Mouse (Mus musculus) central nervous system, embryonic 11.5 days (tissue): ENCODE measurements around the gene Napb. TPM values are rescaled to one million over a fixed set of nuclear protein-coding genes. Genes with fewer than 3 reads are reported as not detected.

ENCODE experiments used
- polyA plus RNA-seq: library from polyadenylated mRNA; depleted of rRNA; stranded (reverse); fragments of >200 nt; gene quantifications from 2 replicates; pipeline ENCODE4 v1.2.3, GENCODE M21; 2012; rRNA removed

Gene Napb
- 8.4 and 12.1 TPM in 2 replicates for polyA plus RNA-seq

GRCm38 (mm10) chr2:148732327-148733000 lies at the start of gene Napb:
TSS of gene Napb (minus strand) at chr2:148732467.

GRCm38 (mm10) chr2:148781709-148782108 lies 49.4 kb upstream of the Napb start, which contains the start of gene 8030411F24Rik:
TSS of gene 8030411F24Rik (plus strand) at chr2:148782009.

GRCm38 (mm10) chr2:148771397-148771796 lies 39.1 kb upstream of the Napb start, which contains the start of gene Cst11:
TSS of gene Cst11 (minus strand) at chr2:148771497.

GRCm38 (mm10) chr2:148750058-148750457 lies 17.8 kb upstream of the Napb start, which contains the start of gene Cstl1:
TSS of gene Cstl1 (plus strand) at chr2:148750358.

GRCm38 (mm10) chr2:148680775-148681291 lies 51.4 kb downstream of the Napb start, which contains the start of gene Gzf1:
TSS of gene Gzf1 (plus strand) at chr2:148681023.

GRCm38 (mm10) chr2:148672199-148673096 lies 59.8 kb downstream of the Napb start, which contains the start of gene Nxt1:
TSS of gene Nxt1 (plus strand) at chr2:148672601.

Other genes with a start within 250 kb of the Napb start
- 87.5 and 93.2 TPM in 2 replicates for gene Nxt1, start 59.9 kb downstream of the Napb start, polyA plus RNA-seq
- 22.0 and 24.8 TPM in 2 replicates for gene Gzf1, start 51.4 kb downstream of the Napb start, polyA plus RNA-seq
- not detected in 2 replicates for gene Cstl1, start 17.9 kb upstream of the Napb start, polyA plus RNA-seq
- gene Cst11, start 39.0 kb upstream of the Napb start, polyA plus RNA-seq = not detected in 2 replicates
- not detected in 2 replicates for gene 8030411F24Rik, start 49.5 kb upstream of the Napb start, polyA plus RNA-seq
- not detected in 2 replicates for gene Cst12, start 56.9 kb upstream of the Napb start, polyA plus RNA-seq
- gene Cst8, start 66.3 kb upstream of the Napb start, polyA plus RNA-seq = not detected in 2 replicates
- not detected in 2 replicates for gene Cst13, start 87.6 kb upstream of the Napb start, polyA plus RNA-seq
- not detected in 2 replicates for gene Cst9, start 102.7 kb upstream of the Napb start, polyA plus RNA-seq
- not detected in 2 replicates for gene 9230104L09Rik, start 132.6 kb upstream of the Napb start, polyA plus RNA-seq
- 335 and 376 TPM in 2 replicates for gene Cst3, start 143.2 kb upstream of the Napb start, polyA plus RNA-seq